Mouse (Mus musculus) intestine, embryonic 16.5 days (tissue): ENCODE measurements around the gene Ndufa9. TPM values are rescaled to one million over a fixed set of nuclear protein-coding genes. Genes with fewer than 3 reads are reported as not detected.

Experiments
- ATAC-seq: fragments of 200-750 bp; cut with Nextera tagmentation; 2 replicates; pipeline ENCODE4 v1.8.0; 2017; ENCODE audit warnings: moderate TSS enrichment, moderate library complexity
- H3K27ac ChIP-seq: fragments of 300-500 bp; sonication (generic); 2 replicates; pipeline ENCODE4 v1.5.1; 2014; ENCODE audit warnings: mild to moderate bottlenecking, low read length
- H3K27me3 ChIP-seq: fragments of 300-500 bp; sonication (generic); replicated peaks from 2 replicates; pipeline ENCODE4 v1.6.1; 2014; ENCODE audit warnings: low read length, control low read depth, mixed read lengths; ENCODE audit not compliant: control insufficient read depth, insufficient read depth
- H3K36me3 ChIP-seq: fragments of 300-500 bp; sonication (generic); 2 replicates; pipeline ENCODE4 v1.6.1; 2014; ENCODE audit warnings: low read length, control low read depth; ENCODE audit not compliant: control insufficient read depth, insufficient read depth
- H3K4me1 ChIP-seq: fragments of 300-500 bp; sonication (generic); 2 replicates; pipeline ENCODE4 v1.6.1; 2014; ENCODE audit warnings: low read length, control low read depth, mixed read lengths; ENCODE audit not compliant: control insufficient read depth, insufficient read depth
- H3K4me2 ChIP-seq: fragments of 300-500 bp; sonication (generic); 2 replicates; pipeline ENCODE4 v1.6.1; 2014; ENCODE audit warnings: low read depth, low read length, control low read depth
- H3K4me3 ChIP-seq: fragments of 300-500 bp; sonication (generic); 2 replicates; pipeline ENCODE4 v1.5.1; 2014; ENCODE audit warnings: mild to moderate bottlenecking, low read length
- H3K9ac ChIP-seq: fragments of 300-500 bp; sonication (generic); 2 replicates; pipeline ENCODE4 v1.6.1; 2014; ENCODE audit warnings: low read depth, low read length
- H3K9me3 ChIP-seq: fragments of 300-500 bp; sonication (generic); 2 replicates; pipeline ENCODE4 v1.6.1; 2016; ENCODE audit warnings: low read length, control low read depth; ENCODE audit not compliant: control insufficient read depth
- WGBS: fragments of 180-500 bp; shearing (Covaris S2); extraction: QIAGEN DNeasy Blood & Tissue Kit; methylation state at CpG from one replicate; pipeline ENCODE4 v1.1.7; 2014; 5-methylcytosine and 5-hydroxymethylcytosine counted together
- polyA plus RNA-seq: library from polyadenylated mRNA; unstranded; fragments of >200 nt; fragmentation: Nextera tagmentation; extraction: Ambion mirVana; gene quantifications from 2 replicates; pipeline ENCODE4 v1.2.1, GENCODE M21; 2015

Ndufa9 gene
- 316 and 328 TPM in 2 replicates for polyA plus RNA-seq

- no peaks in the 10 kb centered on the region for H3K36me3 ChIP-seq
- 4% methylated on average over 46 of the region's 46 CpGs for WGBS
- H3K4me2 ChIP-seq: peak within 1 kb of the TSS; percentile 89
- no peak within 1 kb of the TSS for H3K27ac ChIP-seq
- no peaks in the 10 kb centered on the region for H3K9me3 ChIP-seq
- ATAC-seq: peak; percentile 93
- peak within 1 kb of the TSS; percentile 90 for H3K9ac ChIP-seq
- H3K27me3 ChIP-seq: no peaks in the 10 kb centered on the region
- H3K4me1 ChIP-seq: peaks cover 9% of the 10 kb centered on the region; the same call in 1 of the 2 replicates
- H3K4me3 ChIP-seq: peak within 1 kb of the TSS; percentile 92
Measured at GRCm38 (mm10) chr6:126848712-126849704, at the start of gene Ndufa9. TSS of gene Ndufa9 (minus strand) at chr6:126849136.

- H3K4me2 ChIP-seq: no peak overlapping the region
- no peak overlapping the region for H3K27ac ChIP-seq
- no peak overlapping the region for H3K9ac ChIP-seq
- H3K4me1 ChIP-seq: no peaks in the 10 kb centered on the region
- H3K36me3 ChIP-seq: no peaks in the 10 kb centered on the region
- H3K4me3 ChIP-seq: no peak overlapping the region
- H3K9me3 ChIP-seq: no peaks in the 10 kb centered on the region
- ATAC-seq: no peak
- WGBS: 87% methylated on average over 8 of the region's 8 CpGs
- H3K27me3 ChIP-seq: no peaks in the 10 kb centered on the region
Measured at GRCm38 (mm10) chr6:126877118-126877517, 28.2 kb upstream of the Ndufa9 start.

GRCm38 (mm10) chr6:126852881-126853280 is 3.9 kb upstream of the Ndufa9 start, which contains the start of gene Akap3:
TSS of gene Akap3 (plus strand) at chr6:126853098.
- Histone ChIP-seq H3K9ac (no peak within 1 kb of the TSS), H3K36me3 (no peaks in the 10 kb centered on the region), H3K4me1 (peaks cover 4% of the 10 kb centered on the region; the same call in 1 of the 2 replicates), H3K27me3 (no peaks in the 10 kb centered on the region), H3K9me3 (no peaks in the 10 kb centered on the region), H3K4me2 (no peak within 1 kb of the TSS), H3K27ac (no peak within 1 kb of the TSS), H3K4me3 (no peak within 1 kb of the TSS)
- ATAC-seq: no peak

- H3K4me3 ChIP-seq: no peak overlapping the region
- H3K27ac ChIP-seq: no peak overlapping the region
- H3K36me3 ChIP-seq: peaks cover 23% of the 10 kb centered on the region
- H3K27me3 ChIP-seq: no peaks in the 10 kb centered on the region
- no peak overlapping the region for H3K4me2 ChIP-seq
- H3K9me3 ChIP-seq: no peaks in the 10 kb centered on the region
- no peak overlapping the region for H3K9ac ChIP-seq
- no peaks in the 10 kb centered on the region for H3K4me1 ChIP-seq
- 84% methylated on average over 8 of the region's 8 CpGs for WGBS
- ATAC-seq: no peak
Measured at GRCm38 (mm10) chr6:126836628-126837027, 12.3 kb downstream of the Ndufa9 start.

- Histone ChIP-seq H3K4me1 (no peaks in the 10 kb centered on the region), H3K27ac (no peak overlapping the region), H3K4me3 (no peak overlapping the region), H3K9ac (no peak overlapping the region), H3K4me2 (no peak overlapping the region), H3K9me3 (no peaks in the 10 kb centered on the region), H3K27me3 (no peaks in the 10 kb centered on the region), H3K36me3 (peaks cover 20% of the 10 kb centered on the region; the same call in 1 of the 2 replicates)
- no peak for ATAC-seq
- 90% methylated on average over 3 of the region's 3 CpGs for WGBS
Measured at GRCm38 (mm10) chr6:126823087-126823486, 25.8 kb downstream of the Ndufa9 start.

GRCm38 (mm10) chr6:126816338-126816737 is 32.6 kb downstream of the Ndufa9 start:
- Histone ChIP-seq H3K36me3 (0 out of 2 replicates have a peak, but pooled peaks cover 6% of the 10 kb centered on the region), H3K27me3 (no peaks in the 10 kb centered on the region), H3K9me3 (no peaks in the 10 kb centered on the region), H3K27ac (no peak overlapping the region), H3K4me1 (no peaks in the 10 kb centered on the region), H3K4me3 (no peak overlapping the region), H3K4me2 (no peak overlapping the region), H3K9ac (no peak overlapping the region)
- ATAC-seq: no peak
- WGBS: 85% methylated on average over 8 of the region's 8 CpGs

- Histone ChIP-seq H3K9me3 (no peaks in the 10 kb centered on the region), H3K36me3 (0 out of 2 replicates have a peak, but pooled peaks cover 4% of the 10 kb centered on the region), H3K4me2 (no peak overlapping the region), H3K27me3 (no peaks in the 10 kb centered on the region), H3K4me1 (no peaks in the 10 kb centered on the region), H3K4me3 (no peak overlapping the region), H3K27ac (no peak overlapping the region), H3K9ac (no peak overlapping the region)
- WGBS: 69% methylated on average over 6 of the region's 6 CpGs
- ATAC-seq: no peak
Measured at GRCm38 (mm10) chr6:126815206-126815750, 33.7 kb downstream of the Ndufa9 start.

- WGBS: 81% methylated on average over 4 of the region's 4 CpGs
- H3K4me3 ChIP-seq: no peak overlapping the region
- H3K36me3 ChIP-seq: no peaks in the 10 kb centered on the region
- no peak for ATAC-seq
- no peaks in the 10 kb centered on the region for H3K9me3 ChIP-seq
- H3K27ac ChIP-seq: no peak overlapping the region
- H3K27me3 ChIP-seq: no peaks in the 10 kb centered on the region
- no peak overlapping the region for H3K9ac ChIP-seq
- no peaks in the 10 kb centered on the region for H3K4me1 ChIP-seq
- no peak overlapping the region for H3K4me2 ChIP-seq
Measured at GRCm38 (mm10) chr6:126811481-126811880, 37.5 kb downstream of the Ndufa9 start.

GRCm38 (mm10) chr6:126808561-126808960 is 40.4 kb downstream of the Ndufa9 start:
- H3K9me3 ChIP-seq: no peaks in the 10 kb centered on the region
- H3K4me3 ChIP-seq: no peak overlapping the region
- no peaks in the 10 kb centered on the region for H3K27me3 ChIP-seq
- no peaks in the 10 kb centered on the region for H3K36me3 ChIP-seq
- no peak overlapping the region for H3K4me2 ChIP-seq
- no peak for ATAC-seq
- H3K9ac ChIP-seq: no peak overlapping the region
- H3K27ac ChIP-seq: no peak overlapping the region
- 83% methylated on average over 8 of the region's 8 CpGs for WGBS
- no peaks in the 10 kb centered on the region for H3K4me1 ChIP-seq
